Mouse (Mus musculus) liver, embryonic 14.5 days (tissue): ENCODE data around the gene Parvb. TPM values are rescaled to one million over a fixed set of nuclear protein-coding genes. Genes with fewer than 3 reads are reported as not detected.

ENCODE experiments used
- ATAC-seq: fragments of 200-750 bp; cut with Nextera tagmentation; 2 replicates; pipeline ENCODE4 v1.8.0; 2017; ENCODE audit warnings: moderate number of reproducible peaks, mild to moderate bottlenecking, moderate library complexity; ENCODE audit not compliant: insufficient read depth
- DNase-seq, 3 experiments: peaks; one replicate each; pipeline ENCODE4 v3.0.0-alpha.2; 2012 to 2013; ENCODE audit warnings: low read depth in 3 of 3, low spot score in 3 of 3
- H3K27ac ChIP-seq: fragments of 300-500 bp; sonication (generic); 2 replicates; pipeline ENCODE4 v1.5.1; 2014; ENCODE audit warnings: moderate library complexity, mild to moderate bottlenecking, control low read depth, inconsistent platforms
- H3K27me3 ChIP-seq: fragments of 300-500 bp; sonication (generic); 2 replicates; pipeline ENCODE4 v1.6.1; 2014; ENCODE audit warnings: mild to moderate bottlenecking, low read length, moderate library complexity; ENCODE audit not compliant: control insufficient read depth, insufficient read depth
- H3K36me3 ChIP-seq: fragments of 300-500 bp; sonication (generic); replicated peaks from 2 replicates; pipeline ENCODE4 v1.6.1; 2014; ENCODE audit warnings: low read depth; ENCODE audit not compliant: control insufficient read depth, insufficient read depth
- H3K4me1 ChIP-seq, 2 experiments: fragments of 200-500 bp in 1 of 2; fragments of 300-500 bp in 1 of 2; sonication (generic) in 1 of 2; replicated peaks; 2 replicates each; pipeline ENCODE4 v1.6.1; 2012 to 2014; ENCODE audit warnings: antibody characterized with exemption in 1 of 2, inconsistent platforms in 1 of 2, low read length in 1 of 2; ENCODE audit not compliant: control insufficient read depth in 2 of 2, insufficient read depth in 2 of 2
- H3K4me2 ChIP-seq: fragments of 300-500 bp; sonication (generic); 2 replicates; pipeline ENCODE4 v1.6.1; 2014; ENCODE audit warnings: low read depth, mild to moderate bottlenecking, control low read depth, moderate library complexity
- H3K4me3 ChIP-seq, 2 experiments: fragments of 200-500 bp in 1 of 2; fragments of 300-500 bp in 1 of 2; sonication (generic) in 1 of 2; 2 replicates each; pipeline ENCODE4 v1.5.1; 2012 to 2014; ENCODE audit warnings: low read depth in 2 of 2, low read length in 2 of 2, mild to moderate bottlenecking in 2 of 2, control low read depth in 1 of 2, inconsistent platforms in 1 of 2, moderate library complexity in 1 of 2; ENCODE audit not compliant: insufficient read depth in 1 of 2
- H3K9ac ChIP-seq: fragments of 300-500 bp; sonication (generic); replicated peaks from 2 replicates; pipeline ENCODE4 v1.6.1; 2014; ENCODE audit warnings: mild to moderate bottlenecking, control low read depth, moderate library complexity
- H3K9me3 ChIP-seq: fragments of 300-500 bp; sonication (generic); 2 replicates; pipeline ENCODE4 v1.6.1; 2016; ENCODE audit warnings: low read length, mixed read lengths; ENCODE audit not compliant: control insufficient read depth
- CTCF ChIP-seq: IDR thresholded peaks from 2 replicates; pipeline ENCODE4 v1.5.1; 2016; ENCODE audit warnings: antibody characterized with exemption, low read depth, control low read depth
- EP300 ChIP-seq: IDR thresholded peaks from 2 replicates; pipeline ENCODE4 v1.6.1; 2016; ENCODE audit warnings: antibody characterized with exemption, low read depth
- WGBS: fragments of 180-500 bp; shearing (Covaris S2); extraction: QIAGEN DNeasy Blood & Tissue Kit; methylation state at CpG from one replicate; pipeline ENCODE4 v1.1.7; 2014; ENCODE audit not compliant: insufficient replicate concordance; 5-methylcytosine and 5-hydroxymethylcytosine counted together
- polyA plus RNA-seq, 2 experiments: library from polyadenylated mRNA; depleted of rRNA in 1 of 2; stranded (reverse) in 1 of 2; unstranded in 1 of 2; fragments of >200 nt; fragmentation: Nextera tagmentation in 1 of 2; extraction: Ambion mirVana in 1 of 2; gene quantifications; 2 replicates each; pipeline versions ENCODE4 v1.2.1 to v1.2.3; 2012 to 2014

The Parvb gene
- polyA plus RNA-seq, 2 experiments, result 7.3 to 22.6 TPM

DNA sequence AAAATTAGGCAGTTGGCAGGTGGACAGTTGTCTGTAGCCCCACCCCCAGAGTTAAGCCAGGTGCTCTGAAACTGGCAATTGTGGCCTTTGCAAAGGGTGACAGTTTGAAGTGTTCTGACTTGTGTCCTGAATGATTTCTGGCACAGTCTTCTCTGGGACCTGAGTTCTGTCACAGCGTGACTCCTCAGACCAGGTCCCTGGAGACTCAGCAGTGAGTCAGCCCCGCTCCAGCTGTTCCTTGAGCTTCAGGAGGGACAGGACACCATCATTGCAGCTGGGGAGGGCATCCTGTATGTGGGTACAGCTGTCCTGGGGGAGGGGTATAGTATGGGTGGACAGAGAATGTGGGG, 19.1 kb upstream of the Parvb start:
- Histone ChIP-seq H3K36me3 (peaks cover 27% of the 10 kb centered on the region), H3K4me3 (no peak overlapping the region), H3K27me3 (no peaks in the 10 kb centered on the region), H3K9ac (no peak overlapping the region), H3K27ac (no peak overlapping the region), H3K4me2 (no peak overlapping the region), H3K9me3 (no peaks in the 10 kb centered on the region), H3K4me1 (peaks cover 22 to 36% of the 10 kb centered on the region in 2 experiments)
- ATAC-seq, result no peak
- TF ChIP-seq EP300 (no peak), CTCF (no peak)
- 89% methylated on average over 2 of the region's 2 CpGs for WGBS
- no peak for DNase-seq

GRCm38 (mm10) chr15:84213162-84213739, 18.6 kb upstream of the Parvb start:
- Histone ChIP-seq H3K27ac (no peak overlapping the region), H3K36me3 (peaks cover 25% of the 10 kb centered on the region), H3K9me3 (no peaks in the 10 kb centered on the region), H3K9ac (no peak overlapping the region), H3K4me3 (no peak overlapping the region), H3K27me3 (no peaks in the 10 kb centered on the region), H3K4me2 (no peak overlapping the region), H3K4me1 (peaks cover 22 to 41% of the 10 kb centered on the region in 2 experiments)
- 76% methylated on average over 6 of the region's 6 CpGs for whole genome bisulfite sequencing
- no peak for TF ChIP-seq CTCF
- TF ChIP-seq EP300, result no peak
- no peak for DNase-seq
- ATAC-seq, result no peak

DNA sequence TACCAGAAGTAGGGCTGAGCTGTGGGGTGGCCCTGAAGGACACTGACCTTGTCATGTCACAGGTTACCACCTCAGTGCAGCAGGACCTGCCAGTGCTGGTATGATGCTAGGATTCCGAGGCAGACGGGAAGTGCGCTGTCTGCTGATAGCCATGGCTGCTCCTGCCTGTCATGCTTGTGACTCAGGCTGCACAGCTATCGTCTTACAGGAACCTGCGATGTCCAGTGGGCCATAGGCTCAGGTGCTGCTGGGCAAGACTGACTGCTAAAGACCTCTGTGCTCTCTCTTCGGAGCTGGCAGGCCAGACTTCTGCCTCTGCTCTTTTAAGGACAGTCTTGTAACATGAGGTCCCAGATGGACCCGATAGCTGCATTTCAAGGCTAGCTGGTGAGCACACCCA, 17.4 kb upstream of the Parvb start:
- no peak for DNase-seq
- 91% methylated on average over 7 of the region's 7 CpGs for WGBS
- no peak overlapping the region for H3K27ac ChIP-seq
- peaks cover 19% of the 10 kb centered on the region for H3K36me3 ChIP-seq
- H3K27me3 ChIP-seq, result no peaks in the 10 kb centered on the region; the same call in 1 of the 2 replicates
- ATAC-seq, result no peak
- no peak overlapping the region for H3K4me3 ChIP-seq
- H3K9me3 ChIP-seq, result no peaks in the 10 kb centered on the region
- H3K9ac ChIP-seq, result no peak overlapping the region
- TF ChIP-seq CTCF, result no peak
- no peak for TF ChIP-seq EP300
- peaks cover 13 to 32% of the 10 kb centered on the region in 2 experiments for H3K4me1 ChIP-seq
- H3K4me2 ChIP-seq, result no peak overlapping the region

DNA sequence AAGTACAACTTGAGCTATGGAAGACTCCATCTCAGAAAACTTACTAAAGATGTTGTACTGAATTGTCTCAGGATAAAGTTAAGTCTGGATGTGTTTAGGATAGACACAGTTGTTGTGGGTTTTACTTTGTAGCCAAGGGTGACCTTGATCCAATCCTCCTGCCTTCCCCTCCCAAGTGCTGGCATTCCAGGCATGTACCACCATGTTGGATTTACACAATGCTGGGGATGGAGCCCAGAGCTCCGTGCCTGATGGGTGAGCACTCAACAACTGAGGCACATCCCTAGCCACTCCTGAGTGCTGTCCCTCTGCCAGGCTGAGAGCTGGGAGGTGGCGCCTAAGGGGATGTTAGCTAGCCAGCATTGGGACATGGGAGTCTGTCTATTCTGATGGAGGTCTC, 16.6 kb upstream of the Parvb start:
- WGBS, result 68% methylated on average over 2 of the region's 2 CpGs
- H3K27me3 ChIP-seq, result no peaks in the 10 kb centered on the region; the same call in 1 of the 2 replicates
- H3K9me3 ChIP-seq, result no peaks in the 10 kb centered on the region
- H3K9ac ChIP-seq, result no peak overlapping the region
- peaks cover 8 to 26% of the 10 kb centered on the region in 2 experiments for H3K4me1 ChIP-seq
- H3K27ac ChIP-seq, result no peak overlapping the region
- ATAC-seq (no peak), DNase-seq (no peak)
- peaks cover 19% of the 10 kb centered on the region for H3K36me3 ChIP-seq
- TF ChIP-seq EP300 (no peak), CTCF (no peak)
- H3K4me3 ChIP-seq, result no peak overlapping the region
- no peak overlapping the region for H3K4me2 ChIP-seq

DNA sequence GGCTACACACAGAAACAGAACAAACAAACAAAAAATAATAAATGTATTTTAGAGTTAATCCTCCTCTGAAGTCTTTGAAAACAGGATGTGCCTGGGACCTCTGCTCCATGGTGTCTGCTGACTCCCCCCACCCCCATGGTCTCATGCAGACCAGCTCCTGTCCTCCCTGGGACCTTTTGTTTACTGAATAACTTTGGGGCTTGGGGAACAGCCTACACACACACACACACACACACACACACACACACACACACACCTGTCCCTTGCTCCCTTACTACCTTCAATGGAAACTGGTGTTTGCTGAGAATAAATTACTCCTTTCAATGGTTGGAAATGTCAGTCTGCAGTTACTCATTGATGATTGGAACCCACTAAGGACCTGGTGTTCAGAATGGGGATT, 15.8 kb upstream of the Parvb start:
- Histone ChIP-seq H3K9me3 (no peaks in the 10 kb centered on the region), H3K9ac (no peak overlapping the region; the same call in 1 of the 2 replicates), H3K4me3 (no peak overlapping the region), H3K4me1 (peaks cover under 1 to 20% of the 10 kb centered on the region in 2 experiments), H3K27me3 (no peaks in the 10 kb centered on the region; the same call in 1 of the 2 replicates), H3K27ac (no peak overlapping the region), H3K36me3 (peaks cover 12% of the 10 kb centered on the region), H3K4me2 (no peak overlapping the region)
- DNase-seq (no peak), ATAC-seq (no peak)
- TF ChIP-seq EP300 (no peak), CTCF (no peak)
